Mouse (Mus musculus) heart, postnatal 14 days (tissue): ENCODE measurements around the gene Rexo2. TPM values are rescaled to one million over a fixed set of nuclear protein-coding genes. Genes with fewer than 3 reads are reported as not detected.

Experiments
- DNase-seq, 2 experiments: peaks; one replicate each; pipeline ENCODE4 v3.0.0; 2021 to 2022
- intact Hi-C: fragments of 180-260 bp; cut with DNase I; formaldehyde crosslinking; loops from one replicate; pipeline ENCODE4 v1.15.1; 2025
- microRNA-seq, 2 experiments: library from miRNA; unstranded; fragments of <30 nt; microRNA quantifications; one replicate each; pipeline ENCODE4 v1.2.0; 2021 to 2022
- total RNA-seq, 2 experiments: library from RNA; stranded (reverse); gene quantifications; 2 replicates each; pipeline ENCODE4 v1.2.3; 2021

Rexo2 gene
- total RNA-seq, 2 experiments from 2014 or later: 57.4 to 62.1 TPM

DNA sequence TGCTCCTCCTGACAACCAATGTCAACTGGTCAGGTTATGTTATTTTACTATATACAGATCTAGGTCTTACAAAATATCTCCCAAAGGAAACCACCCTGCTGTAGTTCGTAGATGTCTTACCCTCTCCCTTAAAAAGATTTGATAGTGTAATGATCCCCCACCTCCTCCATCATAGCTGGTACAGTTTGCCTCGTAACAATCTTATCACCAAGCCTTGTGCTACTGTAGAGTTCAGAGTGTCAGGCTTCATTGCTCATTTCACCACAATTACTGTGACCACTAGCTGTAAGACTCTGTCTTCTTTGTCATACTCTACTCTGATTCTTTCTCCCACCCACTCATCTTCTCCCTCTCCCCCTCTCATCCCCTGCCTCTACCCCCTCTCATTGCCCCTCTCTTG is 59.4 kb downstream of the Rexo2 start:
- intact Hi-C loops: no loop called here
- DNase-seq: no peak

DNA sequence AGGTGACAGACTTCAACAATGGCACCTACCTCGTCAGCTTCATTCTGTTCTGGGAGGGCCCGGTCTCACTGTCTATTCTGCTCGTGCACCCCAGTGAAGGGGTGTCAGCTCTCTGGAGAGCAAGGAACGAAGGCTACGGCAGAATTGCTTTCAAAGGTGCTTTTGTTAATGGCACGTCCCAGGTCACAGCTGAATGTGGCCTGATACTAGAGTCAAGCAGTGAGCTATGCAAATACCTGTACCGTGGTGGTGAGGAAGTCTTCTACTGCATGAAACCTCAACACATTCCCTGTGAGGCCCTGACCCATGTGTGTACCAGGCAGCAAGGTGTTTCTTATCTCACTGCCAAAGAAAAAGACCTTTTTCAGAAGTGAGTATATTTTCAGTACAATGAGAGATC is 60.0 kb downstream of the Rexo2 start:
- no peak for DNase-seq
- intact Hi-C loops: no loop called here

DNA sequence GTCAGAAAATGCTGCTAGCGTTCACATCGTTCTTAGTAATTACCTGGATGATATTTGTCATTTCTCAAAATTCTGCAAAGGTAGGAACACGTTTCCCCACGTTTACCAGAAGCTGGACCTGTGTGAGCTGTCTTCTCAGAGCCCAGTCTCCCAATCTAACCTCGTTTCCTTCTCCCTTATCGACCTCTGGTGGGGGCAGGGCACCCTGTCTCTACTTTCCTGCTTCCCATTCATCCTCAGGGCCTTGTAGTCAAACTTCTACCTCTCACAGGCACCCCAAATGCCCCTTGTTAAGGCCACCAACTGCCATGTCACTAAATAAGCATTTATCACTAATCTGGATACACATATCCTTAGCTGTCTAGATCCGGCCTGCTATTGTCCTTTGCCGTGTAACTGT is 61.6 kb downstream of the Rexo2 start:
- intact Hi-C loops: no loop called here

More for the DNA sequence above, 61.6 kb downstream of the Rexo2 start:
- no peak for DNase-seq

Small RNA genes lying within 50 kb of the gene (microRNA-seq; reads per million reads assigned to microRNA genes)
- gene Gm23653: 0 reads per million in 2 experiments

Other genes starting within 250 kb of the Rexo2 start
- 1 to 10 TPM; 2.3 to 2.5 TPM for gene Nxpe2, start 127.2 kb downstream of the Rexo2 start, total RNA-seq
- gene Rbm7, start 14.7 kb upstream of the Rexo2 start, total RNA-seq: 10 to 100 TPM; 26.8 to 29.6 TPM
- gene Gm5617, start 14.8 kb upstream of the Rexo2 start, total RNA-seq: 10 to 100 TPM; 18.5 to 23.1 TPM
- gene Nnmt, start 124.5 kb upstream of the Rexo2 start, total RNA-seq: 10 to 100 TPM in 1 of 2 experiments, 1 to 10 TPM in 1; 9.0 to 10.9 TPM